Mouse (Mus musculus) inflammation-experienced regulatory T-cells, adult 16 weeks (primary cell): ENCODE data around the gene Prdm2. TPM values are rescaled to one million over a fixed set of nuclear protein-coding genes. Genes with fewer than 3 reads are reported as not detected.

Source experiments
- polyA plus RNA-seq: library from polyadenylated mRNA; unstranded; fragments of 100-300 nt; shearing (Covaris generic); gene quantifications from one replicate; pipeline ENCODE4 v1.2.1, GENCODE M21; 2017

The Prdm2 gene
- polyA plus RNA-seq: 37.1 TPM

GRCm38 (mm10) chr4:143212341-143213174, at the start of gene Prdm2:
TSS of gene Prdm2 (minus strand) at chr4:143212995.

Other genes starting within 250 kb of the Prdm2 start
- not detected for gene Pdpn, start 86.6 kb upstream of the Prdm2 start, polyA plus RNA-seq
- gene Lrrc38, start 136.8 kb upstream of the Prdm2 start, polyA plus RNA-seq: not detected
- not detected for gene Pramel1, start 181.4 kb upstream of the Prdm2 start, polyA plus RNA-seq
- gene Pramef8, start 199.4 kb upstream of the Prdm2 start, polyA plus RNA-seq: 52.8 TPM
- gene Oog4, start 237.3 kb upstream of the Prdm2 start, polyA plus RNA-seq: not detected